Mouse (Mus musculus) embryonic facial prominence, embryonic 11.5 days (tissue): ENCODE data around the gene Wipf3. TPM values are rescaled to one million over a fixed set of nuclear protein-coding genes. Genes with fewer than 3 reads are reported as not detected.
A peak's percentile ranks its signal among the peaks of the same experiment; 100 is the strongest.

ENCODE experiments used
- ATAC-seq: fragments of 200-750 bp; cut with Nextera tagmentation; replicated peaks from 2 replicates; pipeline ENCODE4 v1.8.0; 2017; ENCODE audit warnings: low read depth; ENCODE audit not compliant: insufficient number of reproducible peaks, low FRiP score, low TSS enrichment
- DNase-seq: peaks from one replicate; pipeline ENCODE4 v3.0.0-alpha.2; 2015; ENCODE audit warnings: low spot score
- H3K27ac ChIP-seq: fragments of 300-500 bp; sonication (generic); replicated peaks from 2 replicates; pipeline ENCODE4 v1.5.1; 2014; ENCODE audit warnings: mild to moderate bottlenecking, low read depth, low read length, control low read depth
- H3K27me3 ChIP-seq: fragments of 300-500 bp; sonication (generic); 2 replicates; pipeline ENCODE4 v1.6.1; 2014; ENCODE audit warnings: mild to moderate bottlenecking, low read length, moderate library complexity, mixed read lengths; ENCODE audit not compliant: control insufficient read depth, insufficient read depth
- H3K36me3 ChIP-seq: fragments of 300-500 bp; sonication (generic); replicated peaks from 2 replicates; pipeline ENCODE4 v1.6.1; 2014; ENCODE audit warnings: low read depth, mild to moderate bottlenecking, low read length, moderate library complexity, mixed read lengths; ENCODE audit not compliant: control insufficient read depth, insufficient read depth
- H3K4me1 ChIP-seq: fragments of 300-500 bp; sonication (generic); 2 replicates; pipeline ENCODE4 v1.6.1; 2014; ENCODE audit warnings: low read length, mixed read lengths; ENCODE audit not compliant: control insufficient read depth, insufficient read depth
- H3K4me2 ChIP-seq: fragments of 300-500 bp; sonication (generic); 2 replicates; pipeline ENCODE4 v1.6.1; 2014; ENCODE audit warnings: low read depth, mild to moderate bottlenecking, control low read depth, low read length, moderate library complexity
- H3K4me3 ChIP-seq: fragments of 300-500 bp; sonication (generic); 2 replicates; pipeline ENCODE4 v1.5.1; 2014; ENCODE audit warnings: low read depth, low read length, control low read depth
- H3K9ac ChIP-seq: fragments of 300-500 bp; sonication (generic); replicated peaks from 2 replicates; pipeline ENCODE4 v1.6.1; 2014; ENCODE audit warnings: mild to moderate bottlenecking, control low read depth, low read length
- H3K9me3 ChIP-seq: fragments of 300-500 bp; sonication (generic); replicated peaks from 2 replicates; pipeline ENCODE4 v1.6.1; 2016; ENCODE audit warnings: mild to moderate bottlenecking, low read length, inconsistent platforms, mixed read lengths; ENCODE audit not compliant: control insufficient read depth
- WGBS: fragments of 180-500 bp; shearing (Covaris S2); extraction: QIAGEN DNeasy Blood & Tissue Kit; methylation state at CpG from one replicate; pipeline ENCODE4 v1.1.7; 2014; 5-methylcytosine and 5-hydroxymethylcytosine counted together
- polyA plus RNA-seq: library from polyadenylated mRNA; unstranded; fragments of >200 nt; fragmentation: Nextera tagmentation; extraction: Ambion mirVana; gene quantifications from 2 replicates; pipeline ENCODE4 v1.2.1, GENCODE M21; 2014

Wipf3 gene
- polyA plus RNA-seq, 1 experiment from 2014 or later, result 0.90 TPM

DNA sequence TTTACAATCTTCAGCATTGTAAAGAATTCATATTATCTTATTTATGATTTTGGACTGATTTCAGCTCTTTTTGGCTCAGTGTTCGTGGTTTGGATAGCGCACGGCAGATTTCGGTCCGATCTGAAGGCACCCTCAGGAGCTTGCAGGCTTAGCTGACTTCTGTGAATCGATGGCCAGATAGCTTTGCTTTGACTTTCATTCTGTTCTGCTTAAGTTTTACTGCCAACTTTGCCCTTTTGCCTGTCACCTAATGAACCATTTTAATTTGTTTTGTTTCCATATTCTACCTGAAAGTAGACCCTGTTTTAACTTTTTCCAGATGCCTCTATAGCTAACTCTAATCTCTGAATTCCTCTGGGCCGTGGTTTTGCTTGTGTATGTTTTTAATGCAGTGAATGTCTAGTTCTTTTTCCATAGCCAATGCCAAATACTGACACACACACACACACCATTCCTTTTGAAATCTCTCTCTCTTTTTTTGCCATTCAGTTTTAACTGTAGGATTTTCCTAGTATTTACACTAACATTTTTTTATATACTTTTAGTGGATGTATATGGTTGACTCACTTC lies 15.9 kb downstream of the Wipf3 start:
- Histone ChIP-seq H3K4me2 (no peak overlapping the region), H3K4me3 (no peak overlapping the region), H3K27ac (no peak overlapping the region), H3K9ac (no peak overlapping the region), H3K9me3 (no peaks in the 10 kb centered on the region), H3K27me3 (no peaks in the 10 kb centered on the region), H3K4me1 (no peaks in the 10 kb centered on the region), H3K36me3 (no peaks in the 10 kb centered on the region)
- peak; percentile 44 for DNase-seq
- ATAC-seq, result no peak
- WGBS, result 67% methylated on average over 7 of the region's 7 CpGs

DNA sequence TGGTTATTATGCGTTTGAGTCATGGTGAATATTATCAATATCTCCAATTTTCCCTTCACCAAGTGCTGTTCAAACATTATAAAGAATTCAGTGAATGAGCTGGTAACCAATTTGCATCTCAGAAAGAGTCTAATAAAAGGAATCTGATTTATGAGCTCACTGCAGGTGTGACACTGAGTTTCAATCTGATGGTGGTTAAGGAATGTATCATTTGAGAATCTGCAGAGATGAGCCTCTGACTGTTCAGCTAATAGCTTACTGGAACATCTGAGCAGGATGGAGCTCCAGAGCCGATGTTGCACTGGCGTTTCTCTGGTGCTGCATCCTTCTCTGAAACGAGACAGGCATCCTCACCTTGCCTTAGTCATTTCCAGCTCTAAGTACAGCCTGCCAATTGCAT lies 17.9 kb downstream of the Wipf3 start:
- Histone ChIP-seq H3K9ac (no peak overlapping the region), H3K27ac (no peak overlapping the region), H3K27me3 (no peaks in the 10 kb centered on the region), H3K36me3 (no peaks in the 10 kb centered on the region), H3K4me1 (no peaks in the 10 kb centered on the region), H3K9me3 (no peaks in the 10 kb centered on the region), H3K4me2 (no peak overlapping the region), H3K4me3 (no peak overlapping the region)
- ATAC-seq, result no peak
- 84% methylated on average over 4 of the region's 4 CpGs for whole genome bisulfite sequencing
- no peak for DNase-seq

DNA sequence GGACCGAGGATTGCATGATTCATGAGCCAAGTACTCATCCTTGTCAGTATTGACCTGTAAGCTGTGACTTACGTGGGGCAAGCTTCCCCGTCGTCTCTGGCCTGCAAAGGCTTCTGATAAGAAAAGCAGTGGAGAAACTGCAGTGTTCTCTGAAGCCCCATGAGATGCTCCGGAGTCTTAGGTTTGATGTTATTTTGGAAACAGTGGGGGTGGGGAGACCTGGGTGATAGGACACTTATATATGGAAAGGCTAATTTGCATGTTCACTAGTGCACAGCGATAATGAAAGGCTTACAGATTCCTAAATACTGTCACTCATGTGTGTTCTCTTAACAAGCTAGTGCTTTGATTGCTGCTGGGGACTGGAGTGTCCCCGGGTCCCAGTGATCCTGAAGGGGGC lies 30.3 kb downstream of the Wipf3 start:
- no peaks in the 10 kb centered on the region for H3K27me3 ChIP-seq
- H3K9me3 ChIP-seq, result no peaks in the 10 kb centered on the region
- H3K4me1 ChIP-seq, result no peaks in the 10 kb centered on the region
- DNase-seq (no peak), ATAC-seq (no peak)
- no peak overlapping the region for H3K9ac ChIP-seq
- H3K27ac ChIP-seq, result no peak overlapping the region
- WGBS, result 73% methylated on average over 7 of the region's 7 CpGs
- no peaks in the 10 kb centered on the region for H3K36me3 ChIP-seq
- H3K4me2 ChIP-seq, result no peak overlapping the region
- H3K4me3 ChIP-seq, result no peak overlapping the region

DNA sequence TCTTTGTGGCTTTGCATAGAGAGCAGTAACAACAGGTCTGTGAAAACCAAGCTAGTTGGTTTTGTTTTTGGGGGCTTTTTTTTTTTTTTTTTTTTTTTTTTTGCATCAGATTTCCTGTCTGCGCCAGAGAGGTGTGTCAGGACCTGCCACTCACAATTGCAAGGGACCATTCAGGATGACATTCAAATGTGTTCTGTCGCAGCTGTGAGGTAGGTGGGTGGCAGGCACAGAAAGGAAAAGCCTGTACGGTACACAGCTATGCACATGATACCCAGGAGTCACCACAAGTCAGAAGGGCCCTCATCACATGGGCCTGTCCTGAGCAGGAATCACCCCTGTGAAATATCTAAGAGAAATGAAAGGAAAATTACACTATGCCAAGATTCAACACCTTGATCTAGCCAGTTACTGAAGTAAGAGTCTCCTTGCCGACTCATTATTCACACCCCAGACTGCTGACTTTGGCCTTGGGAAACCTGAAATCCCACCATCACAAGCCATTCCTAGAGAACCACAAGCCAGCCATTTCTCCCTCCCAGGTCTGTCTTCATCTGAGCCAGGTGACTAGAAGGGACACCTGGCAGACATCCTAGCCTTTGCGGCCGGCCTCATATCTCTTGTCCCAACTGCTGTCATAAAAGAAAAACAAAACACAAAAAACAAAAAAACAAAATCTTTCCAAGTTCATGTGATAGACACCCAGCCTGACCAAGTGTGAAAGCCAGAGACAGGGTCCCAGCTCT lies 30.9 kb downstream of the Wipf3 start:
- Histone ChIP-seq H3K4me1 (no peaks in the 10 kb centered on the region), H3K27ac (no peak overlapping the region), H3K4me2 (no peak overlapping the region), H3K4me3 (no peak overlapping the region), H3K27me3 (no peaks in the 10 kb centered on the region), H3K9me3 (no peaks in the 10 kb centered on the region), H3K36me3 (no peaks in the 10 kb centered on the region), H3K9ac (no peak overlapping the region)
- WGBS, result 79% methylated on average over 6 of the region's 6 CpGs
- ATAC-seq, result no peak; the same call in 1 of the 2 replicates
- no peak for DNase-seq

DNA sequence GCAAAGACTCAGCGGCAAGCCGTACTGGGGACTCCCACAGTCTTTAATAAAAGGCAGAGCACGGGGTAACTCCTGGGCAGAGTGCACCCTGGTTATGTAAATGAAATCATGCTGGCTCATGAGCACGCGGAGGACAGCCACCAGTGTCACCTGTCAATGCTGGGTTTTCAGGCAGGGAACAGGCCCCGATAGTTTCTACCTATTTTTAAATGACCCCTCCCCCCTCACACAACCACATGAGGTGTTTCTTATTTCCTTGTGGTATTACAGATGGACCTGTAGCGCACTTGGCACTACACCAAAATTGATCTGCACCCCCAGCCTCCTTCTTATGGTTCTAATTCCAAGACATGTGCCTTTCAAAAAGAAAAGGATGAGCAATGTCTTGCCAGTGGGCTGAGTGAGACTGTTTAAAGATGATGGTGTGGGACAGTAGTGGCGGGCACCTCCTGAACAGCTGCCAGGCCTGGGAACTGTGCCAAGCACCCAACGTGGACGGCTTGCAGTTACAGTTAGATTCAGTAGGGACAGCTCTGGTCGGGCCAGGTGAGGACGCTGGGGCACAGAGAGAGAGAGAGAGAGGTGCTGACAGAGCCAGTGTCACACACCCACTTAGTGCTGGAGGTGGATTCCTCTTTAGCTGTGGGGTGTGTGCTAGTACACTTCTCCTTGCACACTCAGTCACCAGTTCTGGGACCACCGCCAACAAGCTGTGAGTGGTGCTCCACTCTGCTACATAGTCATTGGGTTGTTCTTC lies 31.7 kb downstream of the Wipf3 start:
- Histone ChIP-seq H3K9me3 (no peaks in the 10 kb centered on the region), H3K4me1 (no peaks in the 10 kb centered on the region), H3K4me2 (no peak overlapping the region), H3K27me3 (no peaks in the 10 kb centered on the region), H3K9ac (no peak overlapping the region), H3K4me3 (no peak overlapping the region), H3K27ac (no peak overlapping the region), H3K36me3 (no peaks in the 10 kb centered on the region)
- ATAC-seq (no peak), DNase-seq (no peak)
- WGBS, result 80% methylated on average over 13 of the region's 13 CpGs

DNA sequence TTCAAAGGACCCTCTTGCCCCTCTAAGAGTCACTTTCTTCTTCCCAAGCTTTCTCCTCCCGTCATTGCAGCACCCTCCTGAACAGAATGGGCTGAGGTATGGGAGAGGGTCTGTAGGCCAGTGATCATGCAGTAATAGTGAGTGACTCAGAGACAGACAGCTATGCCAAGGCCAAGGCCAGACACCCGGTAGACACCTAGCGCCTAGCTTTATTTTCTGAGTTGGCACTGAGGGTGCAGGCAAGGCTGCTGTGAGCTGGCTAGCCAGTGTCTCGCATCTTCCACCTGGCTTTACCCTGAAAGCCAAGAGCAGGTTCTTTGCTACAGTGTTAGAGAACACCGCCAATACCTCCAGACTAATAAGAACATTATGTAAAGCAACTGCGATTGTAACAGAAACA lies 33.4 kb downstream of the Wipf3 start:
- H3K36me3 ChIP-seq, result no peaks in the 10 kb centered on the region
- no peak for DNase-seq
- H3K27ac ChIP-seq, result no peak overlapping the region
- no peak overlapping the region for H3K9ac ChIP-seq
- H3K27me3 ChIP-seq, result no peaks in the 10 kb centered on the region
- no peak overlapping the region for H3K4me2 ChIP-seq
- H3K4me3 ChIP-seq, result no peak overlapping the region
- 83% methylated on average over 6 of the region's 6 CpGs for WGBS
- H3K4me1 ChIP-seq, result no peaks in the 10 kb centered on the region
- no peak for ATAC-seq
- no peaks in the 10 kb centered on the region for H3K9me3 ChIP-seq

DNA sequence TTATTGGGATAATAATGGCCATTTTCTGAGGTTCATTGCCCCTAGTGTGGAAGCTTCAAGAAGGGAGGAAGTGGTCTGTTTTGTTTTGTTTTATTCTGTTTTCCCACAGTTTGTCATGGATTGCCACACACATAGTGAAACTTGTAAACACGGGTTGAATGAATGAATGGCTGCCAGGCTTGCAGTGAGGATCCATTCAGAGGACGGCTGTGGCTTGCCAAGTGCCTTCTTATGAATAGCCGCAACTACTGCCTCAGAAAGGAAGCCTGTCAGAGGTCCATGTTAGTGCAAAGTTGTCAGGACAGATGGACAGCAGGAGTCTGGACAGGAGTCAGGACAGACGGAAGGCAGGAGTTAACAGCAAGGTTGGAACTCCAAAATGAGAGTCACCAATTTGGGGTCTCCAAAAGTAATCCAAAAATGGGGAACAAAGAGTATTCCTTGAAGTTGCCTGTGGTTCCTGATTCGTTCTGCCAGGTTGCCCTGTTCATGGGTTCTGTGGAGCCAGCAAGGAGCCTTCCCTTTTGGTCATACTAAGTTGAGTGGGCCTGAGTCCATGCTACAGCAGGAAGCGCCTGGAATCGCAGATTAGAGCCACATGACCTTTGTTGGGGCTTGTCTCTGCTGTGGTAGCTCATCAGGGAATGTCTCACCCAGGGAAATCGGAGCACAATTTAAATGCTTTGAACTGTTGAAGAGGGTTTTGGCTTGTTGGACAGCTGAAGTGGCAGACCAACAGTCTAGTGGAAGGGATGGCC lies 34.5 kb downstream of the Wipf3 start:
- Histone ChIP-seq H3K27ac (no peak overlapping the region), H3K9me3 (no peaks in the 10 kb centered on the region), H3K4me2 (no peak overlapping the region), H3K36me3 (no peaks in the 10 kb centered on the region), H3K9ac (no peak overlapping the region), H3K27me3 (no peaks in the 10 kb centered on the region), H3K4me3 (no peak overlapping the region), H3K4me1 (no peaks in the 10 kb centered on the region)
- ATAC-seq, result no peak
- 75% methylated on average over 8 of the region's 8 CpGs for whole genome bisulfite sequencing
- no peak for DNase-seq
